Mouse (Mus musculus) erythroblast, embryonic 14.5 days (primary cell): ENCODE results near the gene Gak.

Experiments
- GATA1 ChIP-seq: IDR thresholded peaks from 2 replicates; pipeline ENCODE4 v1.6.1; 2012; ENCODE audit warnings: low read length, inconsistent platforms, mixed read lengths
- TAL1 ChIP-seq: IDR thresholded peaks from 3 replicates; pipeline ENCODE4 v1.6.1; 2012; ENCODE audit warnings: low read length, inconsistent platforms, mixed read lengths

DNA sequence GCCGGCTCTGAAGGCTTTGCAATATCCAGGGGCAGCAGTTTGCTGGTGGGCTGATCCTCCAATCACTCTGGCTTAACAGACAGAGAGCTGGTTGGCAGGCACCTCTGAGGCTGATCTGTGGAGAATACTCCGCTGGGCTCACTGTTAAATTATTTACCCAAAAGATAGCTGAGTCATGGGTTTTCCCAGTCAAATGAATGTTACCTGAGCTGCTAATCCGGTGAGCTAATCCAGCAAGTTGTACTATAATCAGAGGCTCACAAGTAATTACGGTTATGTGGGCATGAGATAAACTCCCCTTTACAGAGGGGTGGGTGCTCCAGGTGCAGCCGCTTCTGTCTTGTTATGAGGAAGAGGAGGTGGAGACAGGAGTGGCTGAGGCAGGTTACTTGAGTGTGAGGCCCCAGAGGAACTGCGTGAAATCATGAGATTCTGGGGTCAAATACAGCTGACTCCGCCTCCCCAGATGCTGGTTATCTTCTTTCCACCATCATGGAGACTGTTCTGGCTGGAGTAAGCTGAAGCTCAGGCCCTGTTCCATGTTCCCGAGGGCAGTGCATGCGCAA is 45.8 kb upstream of the Gak start, which contains the start of gene Slc26a1:
- TF ChIP-seq GATA1 (peak; percentile 81), TAL1 (no peak)
